Mouse (Mus musculus): ENCODE data around the gene Kcnk15. TPM values are rescaled to one million over a fixed set of nuclear protein-coding genes. Genes with fewer than 3 reads are reported as not detected.

Kcnk15 gene
- total RNA-seq (2021), result not detected
- long read RNA-seq, experiment 1, result 0 reads
- long read RNA-seq, experiment 2, result 0 reads

DNA sequence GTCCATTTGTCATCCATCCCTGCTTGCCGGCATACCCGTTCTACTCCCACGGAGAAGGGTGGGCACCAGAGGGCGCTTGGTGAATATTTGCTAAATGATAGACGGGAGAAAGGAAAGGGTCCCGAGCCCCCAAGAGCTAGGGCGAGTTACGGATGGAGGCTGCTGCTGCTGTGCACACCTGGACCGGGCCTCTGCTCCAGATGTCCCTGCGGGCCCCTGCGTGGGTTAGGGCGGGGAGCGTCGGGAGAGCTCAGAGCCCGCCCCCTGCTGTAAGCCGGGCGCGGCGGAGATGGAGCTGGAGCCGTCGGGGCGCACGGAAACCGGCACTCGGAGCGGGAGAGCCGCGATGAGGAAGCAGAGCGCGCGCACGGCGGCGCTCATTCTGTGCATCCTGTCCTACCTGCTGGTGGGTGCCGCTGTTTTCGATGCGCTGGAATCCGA lies at the start of gene Kcnk15:
Gene Kcnk15 (plus strand): TSS at position 191 of the 441 bp plus-strand sequence.
- no peak for DNase-seq
- intact Hi-C loops (cut with DNase I), result no loop called here

GRCm38 (mm10) chr2:163803838-163804237 lies 49.6 kb upstream of the Kcnk15 start:
- intact Hi-C loops (cut with DNase I), result no loop called here
- no peak for DNase-seq

GRCm38 (mm10) chr2:163809166-163809565 lies 44.3 kb upstream of the Kcnk15 start:
- no peak for DNase-seq
- intact Hi-C loops (cut with DNase I), result no loop called here

GRCm38 (mm10) chr2:163809704-163810103 lies 43.7 kb upstream of the Kcnk15 start:
- DNase-seq, result no peak
- intact Hi-C loops (cut with DNase I), result no loop called here

DNA sequence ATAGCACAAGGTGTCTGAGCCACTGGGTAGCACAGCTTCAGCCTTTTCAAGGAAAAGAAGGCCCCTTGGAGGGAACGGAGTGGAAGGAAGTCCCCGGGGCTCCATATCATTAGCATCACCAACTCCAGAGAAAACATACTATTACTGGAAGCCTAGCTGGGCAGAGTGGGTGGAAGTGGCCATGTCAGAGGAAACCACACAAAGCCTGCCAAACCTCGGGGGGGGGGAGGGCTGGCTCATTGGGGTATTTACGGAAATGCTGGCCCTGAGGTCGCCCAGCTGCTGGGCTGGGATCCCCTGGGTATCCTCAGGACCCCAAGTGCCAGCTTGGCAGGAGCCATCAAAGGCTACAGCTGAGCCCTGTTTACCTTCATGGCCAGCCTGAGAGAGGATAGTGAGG lies 40.4 kb upstream of the Kcnk15 start:
- intact Hi-C loops (cut with DNase I), result no loop called here
- no peak for DNase-seq

- DNase-seq, result no peak
- intact Hi-C loops (cut with DNase I), result no loop called here
These were observed 38.5 kb upstream of the Kcnk15 start for GRCm38 (mm10) chr2:163814739-163815465.

DNA sequence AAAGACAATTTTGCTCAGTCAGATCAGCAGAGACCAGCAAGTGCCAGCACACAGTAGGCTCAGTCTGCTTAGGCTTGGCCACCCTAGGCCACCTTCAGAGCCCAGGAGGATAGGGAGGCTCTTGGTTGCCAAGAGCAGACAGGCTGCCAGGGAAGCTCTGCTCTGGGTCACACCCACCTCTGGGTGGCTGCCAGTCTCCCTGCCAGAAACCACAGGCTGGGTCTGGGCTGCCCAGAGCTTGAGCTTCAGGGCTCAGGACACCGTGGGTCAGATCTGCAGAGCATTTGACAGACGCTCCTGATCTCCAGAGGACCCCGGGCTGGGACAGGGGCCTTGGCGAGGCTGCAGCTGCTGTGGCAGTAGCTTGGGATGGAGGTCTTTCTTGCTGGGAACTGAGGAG lies 32.8 kb upstream of the Kcnk15 start, which contains the start of gene Ccn5:
Gene Ccn5 (plus strand): TSS at position 255 of the 400 bp plus-strand sequence.
- peak; percentile 85 to 88 for DNase-seq
- intact Hi-C loops (cut with DNase I), result loop anchor here (10.0 kb wide), 1 partner anchor 286 kb away; no protein-coding TSS in a partner anchor

DNA sequence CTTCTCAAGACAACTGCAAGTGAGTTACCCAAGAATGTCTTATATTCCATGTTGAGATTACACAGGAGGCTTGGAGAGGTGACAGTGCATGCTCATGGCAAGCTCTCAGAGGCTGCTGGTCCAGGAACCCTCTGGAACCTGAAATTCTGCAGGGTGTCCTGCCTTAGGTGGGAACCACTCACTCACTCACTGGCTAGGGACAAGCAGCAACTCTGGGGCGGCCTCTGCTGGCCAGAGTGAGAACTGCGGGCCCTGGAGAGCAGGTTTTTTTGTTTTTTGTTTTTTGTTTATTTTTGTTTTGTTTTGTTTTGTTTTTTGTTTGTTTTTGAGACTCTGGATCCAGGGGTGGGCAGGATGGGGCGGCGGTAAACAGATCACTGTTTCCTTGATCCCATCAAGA lies 30.2 kb upstream of the Kcnk15 start:
- intact Hi-C loops (cut with DNase I), result loop anchor here (10.0 kb wide), 1 partner anchor 288 kb away; no protein-coding TSS in a partner anchor
- peak; percentile 55 to 56 for DNase-seq

GRCm38 (mm10) chr2:163823771-163824170 lies 29.7 kb upstream of the Kcnk15 start:
- DNase-seq, result peak in 1 of 2 experiments; percentile 48
- intact Hi-C loops (cut with DNase I), result loop anchor here (10.0 kb wide), 1 partner anchor 289 kb away; no protein-coding TSS in a partner anchor

DNA sequence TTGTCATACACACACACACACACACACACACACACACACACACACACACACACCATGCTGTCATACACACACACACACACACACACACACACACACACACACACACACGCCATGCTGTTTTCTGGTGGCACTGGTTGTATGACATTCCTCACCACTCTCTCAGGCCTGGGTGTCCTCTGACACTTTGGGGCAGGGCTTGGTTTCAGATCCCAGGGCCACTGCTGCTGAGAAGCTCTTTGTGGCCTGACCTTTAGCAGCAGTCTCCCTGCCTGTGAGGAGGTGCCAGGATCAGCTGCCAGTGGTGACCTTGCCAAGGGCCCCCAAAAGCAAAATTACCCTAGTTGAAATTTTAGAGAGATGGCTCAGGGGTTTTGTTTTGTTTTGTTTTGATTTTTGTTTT lies 27.6 kb upstream of the Kcnk15 start:
- intact Hi-C loops (cut with DNase I), result loop anchor here (10.0 kb wide), 1 partner anchor 291 kb away; no protein-coding TSS in a partner anchor

DNA sequence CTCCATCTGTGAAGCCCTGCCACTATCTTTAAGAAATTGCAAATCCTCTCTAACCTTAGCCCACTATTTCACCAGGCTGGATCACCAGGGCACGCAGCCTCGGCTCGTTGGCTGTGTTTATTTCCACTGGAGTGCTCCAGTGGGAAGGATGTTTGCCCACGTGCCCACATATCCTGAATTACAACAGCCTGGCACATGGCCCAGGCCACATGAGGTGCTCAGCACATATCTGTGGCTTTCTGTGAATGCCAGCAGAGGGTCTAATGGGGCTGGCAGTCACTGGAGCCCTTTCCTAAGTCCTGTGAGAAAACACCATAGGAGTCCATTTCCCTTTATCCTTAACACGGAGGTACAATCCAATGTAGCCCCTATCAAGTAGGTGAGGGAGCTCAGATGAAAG lies 27.0 kb upstream of the Kcnk15 start:
- intact Hi-C loops (cut with DNase I), result loop anchor here (10.0 kb wide), 1 partner anchor 292 kb away; no protein-coding TSS in a partner anchor
- no peak for DNase-seq

More for the DNA sequence above, 27.6 kb upstream of the Kcnk15 start:
- DNase-seq, result no peak

DNA sequence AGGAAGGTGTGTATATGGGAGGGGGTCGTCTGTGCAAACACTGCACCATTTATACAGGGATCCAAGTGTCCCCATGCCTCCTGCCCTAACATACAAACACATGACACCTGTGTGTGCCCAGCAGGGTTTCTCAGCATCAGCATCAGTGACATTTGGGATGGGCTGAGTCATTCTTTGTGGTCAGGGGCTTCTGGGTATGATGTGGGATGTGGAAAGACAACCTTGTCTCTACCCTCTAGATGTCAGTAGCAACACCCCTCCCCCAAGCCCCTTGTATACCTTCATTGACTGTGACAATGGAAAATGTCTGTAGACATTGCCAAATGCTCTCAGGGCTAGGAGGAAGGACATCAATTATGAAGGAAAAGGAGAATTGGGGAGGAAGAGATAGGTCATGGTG lies 22.3 kb upstream of the Kcnk15 start:
- no peak for DNase-seq
- intact Hi-C loops (cut with DNase I), result loop anchor here (10.0 kb wide), 2 partner anchors 46 to 166 kb away; no protein-coding TSS in a partner anchor

DNA sequence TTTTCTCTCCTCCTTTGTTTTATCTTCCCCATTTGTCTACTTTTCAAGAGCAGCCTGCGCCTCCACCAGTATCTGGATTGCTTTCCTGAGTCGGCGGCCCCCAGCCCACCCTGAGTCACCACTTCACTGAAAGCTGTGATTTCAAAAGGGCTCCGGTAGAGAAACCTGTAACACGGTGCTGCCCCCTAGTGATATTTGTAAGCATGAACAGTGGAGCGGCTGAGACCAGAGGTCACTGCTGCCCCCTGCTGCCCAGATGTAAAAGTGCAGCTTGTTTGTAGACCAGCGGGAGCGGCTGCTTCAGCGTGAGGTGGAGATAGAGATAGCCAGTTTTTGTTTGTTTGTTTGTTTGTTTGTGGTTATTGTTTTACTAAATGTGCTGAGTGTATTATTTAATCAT lies 15.4 kb upstream of the Kcnk15 start:
- DNase-seq, result peak; percentile 59 to 70
- intact Hi-C loops (cut with DNase I), result loop anchor here (10.0 kb wide), 2 partner anchors 53 to 173 kb away; no protein-coding TSS in a partner anchor

- intact Hi-C loops (cut with DNase I), result loop anchor here (10.0 kb wide), 2 partner anchors 55 to 175 kb away; no protein-coding TSS in a partner anchor
- DNase-seq, result no peak
These were observed 13.9 kb upstream of the Kcnk15 start for GRCm38 (mm10) chr2:163839519-163839918.

GRCm38 (mm10) chr2:163842043-163842442 lies 11.4 kb upstream of the Kcnk15 start:
- intact Hi-C loops (cut with DNase I), result no loop called here
- DNase-seq, result no peak

- intact Hi-C loops (cut with DNase I), result loop anchor here (5.0 kb wide), 1 partner anchor 110 kb away; no protein-coding TSS in a partner anchor
These were observed 3.8 kb downstream of the Kcnk15 start for GRCm38 (mm10) chr2:163857233-163857632.

DNA sequence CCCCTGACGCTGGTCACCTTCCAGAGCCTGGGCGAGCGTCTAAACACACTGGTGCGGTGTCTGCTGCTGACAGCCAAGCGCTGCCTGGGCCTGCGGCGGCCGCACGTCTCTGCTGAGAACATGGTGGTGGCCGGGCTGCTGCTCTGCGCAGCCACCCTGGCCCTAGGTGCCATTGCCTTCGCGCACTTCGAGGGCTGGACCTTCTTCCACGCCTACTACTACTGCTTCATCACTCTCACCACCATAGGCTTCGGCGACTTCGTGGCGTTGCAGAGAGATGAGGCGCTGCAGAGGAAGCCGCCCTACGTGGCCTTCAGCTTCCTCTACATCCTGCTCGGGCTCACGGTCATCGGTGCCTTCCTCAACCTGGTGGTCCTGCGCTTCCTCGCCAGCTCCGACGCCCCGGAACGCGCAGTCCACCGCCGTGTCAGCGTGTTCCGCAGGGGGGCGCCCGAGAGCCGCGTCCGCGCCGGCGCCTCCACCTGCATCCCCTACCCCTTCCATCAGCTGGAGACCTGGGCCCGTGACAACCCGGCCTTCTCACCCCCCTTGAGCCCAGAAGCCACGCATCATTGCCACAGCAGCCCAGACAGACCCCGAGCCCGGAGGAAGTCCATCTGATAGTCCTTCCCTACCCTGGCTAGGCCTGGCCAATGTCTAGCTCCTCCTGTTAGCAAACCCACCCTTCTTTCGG lies 5.0 kb downstream of the Kcnk15 start:
- peak in 1 of 2 experiments; percentile 28 for DNase-seq
- intact Hi-C loops (cut with DNase I), result loop anchor here (1.0 to 5.0 kb wide), 4 partner anchors 64 to 109 kb away; no protein-coding TSS in a partner anchor

More at GRCm38 (mm10) chr2:163857233-163857632, 3.8 kb downstream of the Kcnk15 start:
- no peak for DNase-seq

- intact Hi-C loops (cut with DNase I), result no loop called here
- no peak for DNase-seq
These were observed 11.9 kb downstream of the Kcnk15 start for GRCm38 (mm10) chr2:163865311-163865710.

DNA sequence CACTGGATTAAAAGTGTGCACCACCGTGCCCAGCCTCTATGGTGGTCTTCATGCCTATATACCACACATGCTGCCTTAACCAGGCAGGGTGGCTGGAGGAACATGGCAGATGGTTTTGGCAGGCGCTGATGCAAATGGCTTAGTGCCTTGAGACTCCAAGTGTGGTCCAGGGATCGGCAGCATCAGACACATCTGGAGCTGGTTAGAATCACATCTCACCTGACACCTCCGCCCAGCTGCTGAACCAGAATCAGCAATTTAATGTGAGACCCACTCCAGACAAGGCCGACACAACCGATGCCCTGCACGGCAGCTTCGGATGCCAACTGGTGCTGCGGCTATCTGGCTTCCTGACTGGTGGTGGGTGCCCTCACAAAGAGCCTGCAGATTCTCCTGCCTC lies 12.6 kb downstream of the Kcnk15 start:
- intact Hi-C loops (cut with DNase I), result no loop called here

GRCm38 (mm10) chr2:163869783-163870182 lies 16.3 kb downstream of the Kcnk15 start:
- intact Hi-C loops (cut with DNase I), result no loop called here

More for the DNA sequence above, 12.6 kb downstream of the Kcnk15 start:
- no peak for DNase-seq

DNA sequence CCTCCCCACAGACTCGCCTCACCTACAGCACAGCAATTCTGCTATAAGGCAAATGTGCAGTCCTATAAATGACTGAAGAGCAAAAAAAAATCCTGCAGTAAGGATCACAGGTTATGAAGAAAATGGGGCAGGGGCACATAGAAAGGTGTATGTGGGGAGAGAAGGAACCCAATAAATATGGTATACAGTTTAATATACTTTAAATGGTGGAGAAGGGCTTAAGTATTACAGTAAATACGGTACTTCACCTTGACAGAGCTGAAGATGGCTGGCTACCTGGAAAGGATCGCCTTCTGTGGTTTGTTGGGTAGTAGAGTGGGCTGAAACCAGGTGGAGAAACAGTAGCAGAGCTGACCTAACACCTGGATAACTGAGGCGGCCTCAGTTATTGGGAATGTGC lies 17.8 kb downstream of the Kcnk15 start:
- DNase-seq, result no peak
- intact Hi-C loops (cut with DNase I), result no loop called here

More at GRCm38 (mm10) chr2:163869783-163870182, 16.3 kb downstream of the Kcnk15 start:
- DNase-seq, result no peak

Measured in gastrocnemius, postnatal 36 days (tissue).